Mouse (Mus musculus): ENCODE data around the gene Sap30bp. TPM values are rescaled to one million over a fixed set of nuclear protein-coding genes. Genes with fewer than 3 reads are reported as not detected.
A peak's percentile ranks its signal among the peaks of the same experiment; 100 is the strongest.

The Sap30bp gene
- total RNA-seq, 2 experiments from 2014 or later, result 46.7 to 50.1 TPM

GRCm38 (mm10) chr11:115899486-115900266 is 33.4 kb upstream of the Sap30bp start, which contains the start of gene Smim5:
Gene Smim5 (plus strand): TSS chr11:115899966.
- no peak within 1 kb of the TSS for H3K27ac ChIP-seq
- H3K4me3 ChIP-seq, result no peak within 1 kb of the TSS
- intact Hi-C loops (cut with DNase I), result no loop called here
- DNase-seq (ENCODE audit: extremely low spot score in 1 of 2, low spot score in 2 of 2), result no peak
- TF ChIP-seq CTCF (IDR thresholded peaks at IDR 0.05), result no peak

GRCm38 (mm10) chr11:115900561-115901337 is 32.3 kb upstream of the Sap30bp start:
- no peak overlapping the region for H3K27ac ChIP-seq
- intact Hi-C loops (cut with DNase I), result no loop called here
- DNase-seq (ENCODE audit: extremely low spot score in 1 of 2, low spot score in 2 of 2), result no peak

GRCm38 (mm10) chr11:115901338-115902161 is 31.5 kb upstream of the Sap30bp start:
- no peak for TF ChIP-seq CTCF (IDR thresholded peaks at IDR 0.05)
- no peak overlapping the region for H3K27ac ChIP-seq
- H3K4me3 ChIP-seq, result no peak overlapping the region
- intact Hi-C loops (cut with DNase I), result no loop called here
- DNase-seq (ENCODE audit: extremely low spot score in 1 of 2, low spot score in 2 of 2), result no peak

More at GRCm38 (mm10) chr11:115900561-115901337, 32.3 kb upstream of the Sap30bp start:
- no peak overlapping the region for H3K4me3 ChIP-seq
- TF ChIP-seq CTCF (IDR thresholded peaks at IDR 0.05), result no peak

- no peak for TF ChIP-seq CTCF (IDR thresholded peaks at IDR 0.05)
- DNase-seq (ENCODE audit: extremely low spot score in 1 of 2, low spot score in 2 of 2), result no peak
- Histone ChIP-seq H3K4me3 (no peak overlapping the region), H3K27ac (no peak overlapping the region)
- intact Hi-C loops (cut with DNase I), result no loop called here
These were observed 30.9 kb upstream of the Sap30bp start for GRCm38 (mm10) chr11:115902177-115902576.

GRCm38 (mm10) chr11:115902831-115903230 is 30.3 kb upstream of the Sap30bp start:
- intact Hi-C loops (cut with DNase I), result no loop called here
- H3K27ac ChIP-seq, result no peak overlapping the region
- no peak overlapping the region for H3K4me3 ChIP-seq
- DNase-seq (ENCODE audit: extremely low spot score in 1 of 2, low spot score in 2 of 2), result no peak
- TF ChIP-seq CTCF (IDR thresholded peaks at IDR 0.05), result no peak

GRCm38 (mm10) chr11:115903384-115904230 is 29.5 kb upstream of the Sap30bp start:
- DNase-seq (ENCODE audit: extremely low spot score in 1 of 2, low spot score in 2 of 2), result no peak
- H3K4me3 ChIP-seq, result no peak overlapping the region

GRCm38 (mm10) chr11:115904231-115904955 is 28.7 kb upstream of the Sap30bp start:
- DNase-seq (ENCODE audit: extremely low spot score in 1 of 2, low spot score in 2 of 2), result no peak
- Histone ChIP-seq H3K4me3 (no peak overlapping the region), H3K27ac (no peak overlapping the region)
- intact Hi-C loops (cut with DNase I), result no loop called here
- TF ChIP-seq CTCF (IDR thresholded peaks at IDR 0.05), result no peak

More at GRCm38 (mm10) chr11:115903384-115904230, 29.5 kb upstream of the Sap30bp start:
- no peak for TF ChIP-seq CTCF (IDR thresholded peaks at IDR 0.05)
- intact Hi-C loops (cut with DNase I), result no loop called here
- no peak overlapping the region for H3K27ac ChIP-seq

GRCm38 (mm10) chr11:115904956-115905790 is 27.9 kb upstream of the Sap30bp start:
- no peak overlapping the region for H3K27ac ChIP-seq

GRCm38 (mm10) chr11:115906116-115906515 is 27.0 kb upstream of the Sap30bp start:
- Histone ChIP-seq H3K4me3 (no peak overlapping the region), H3K27ac (no peak overlapping the region)
- no peak for TF ChIP-seq CTCF (IDR thresholded peaks at IDR 0.05)
- DNase-seq (ENCODE audit: extremely low spot score in 1 of 2, low spot score in 2 of 2), result no peak
- intact Hi-C loops (cut with DNase I), result no loop called here

More at GRCm38 (mm10) chr11:115904956-115905790, 27.9 kb upstream of the Sap30bp start:
- intact Hi-C loops (cut with DNase I), result no loop called here
- DNase-seq (ENCODE audit: extremely low spot score in 1 of 2, low spot score in 2 of 2), result peak; percentile 31 to 35
- no peak; the same call in 1 of the 2 replicates for TF ChIP-seq CTCF (IDR thresholded peaks at IDR 0.05)
- H3K4me3 ChIP-seq, result no peak overlapping the region

Measured in left cerebral cortex, adult 2 months (tissue).